Mouse (Mus musculus): ENCODE data around the gene Cdiptos. TPM values are rescaled to one million over a fixed set of nuclear protein-coding genes. Genes with fewer than 3 reads are reported as not detected.

Cdiptos gene
- polyA plus RNA-seq, 1 experiment, result 2.4 TPM

GRCm38 (mm10) chr7:126949793-126950646 is 25.9 kb downstream of the Cdiptos start, which contains the start of gene Sez6l2:
Sez6l2 (plus strand) TSS chr7:126950563.
- H3K27ac ChIP-seq (ENCODE audit: insufficient read depth, low read length), result no peak within 1 kb of the TSS
- H3K9ac ChIP-seq (ENCODE audit: low read depth, poor library complexity, severe bottlenecking), result peak within 1 kb of the TSS; percentile 13
- no peaks in the 10 kb centered on the region for H3K9me3 ChIP-seq (replicated peaks; ENCODE audit: control insufficient read depth, insufficient read depth, low read length, poor library complexity, severe bottlenecking)
- no peaks in the 10 kb centered on the region for H3K36me3 ChIP-seq (ENCODE audit: control insufficient read depth, insufficient read depth, low read length, poor library complexity, severe bottlenecking)
- H3K4me3 ChIP-seq (ENCODE audit: low read depth, low read length), result peak within 1 kb of the TSS; percentile 48
- no peaks in the 10 kb centered on the region for H3K27me3 ChIP-seq (ENCODE audit: control insufficient read depth, insufficient read depth, low read length, poor library complexity, severe bottlenecking)
- H3K4me1 ChIP-seq (ENCODE audit: control insufficient read depth, insufficient read depth, low read length), result no peaks in the 10 kb centered on the region
- TF ChIP-seq CTCF (IDR thresholded peaks at IDR 0.05; ENCODE audit: low read depth, low read length) (no peak), EP300 (IDR thresholded peaks at IDR 0.05; ENCODE audit: insufficient read depth, low read depth, low read length) (no peak), POLR2A (IDR thresholded peaks at IDR 0.05; ENCODE audit: insufficient read depth, low read length) (no peak)

DNA sequence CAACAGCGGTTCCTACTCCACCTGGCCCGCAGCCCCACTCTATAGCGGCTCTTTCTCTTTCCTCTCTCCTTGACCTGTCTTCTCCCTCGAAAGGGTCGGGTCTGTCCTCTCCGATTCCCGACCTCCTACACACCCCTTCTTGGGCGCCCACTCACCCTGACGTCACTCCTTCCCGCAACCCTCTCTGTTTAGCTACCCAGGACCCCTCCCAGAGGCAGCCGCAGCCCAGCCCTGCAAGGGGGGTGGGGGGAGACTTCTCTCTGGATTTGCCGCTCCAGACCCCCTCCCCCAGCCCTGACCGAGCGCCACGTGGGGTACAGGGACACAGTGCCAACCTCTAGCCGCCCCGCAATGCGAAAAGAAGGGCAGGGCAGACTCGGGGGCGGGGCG is 26.5 kb downstream of the Cdiptos start, which contains the start of gene Asphd1:
TSS of gene Asphd1 (minus strand) at position 180 of the 390 bp plus-strand sequence.
- Histone ChIP-seq H3K4me1 (ENCODE audit: control insufficient read depth, insufficient read depth, low read length) (no peaks in the 10 kb centered on the region), H3K9me3 (replicated peaks; ENCODE audit: control insufficient read depth, insufficient read depth, low read length, poor library complexity, severe bottlenecking) (no peaks in the 10 kb centered on the region), H3K27me3 (ENCODE audit: control insufficient read depth, insufficient read depth, low read length, poor library complexity, severe bottlenecking) (no peaks in the 10 kb centered on the region), H3K9ac (ENCODE audit: low read depth, poor library complexity, severe bottlenecking) (peak within 1 kb of the TSS; percentile 13), H3K27ac (ENCODE audit: insufficient read depth, low read length) (no peak within 1 kb of the TSS), H3K4me3 (ENCODE audit: low read depth, low read length) (peak within 1 kb of the TSS; percentile 48), H3K36me3 (ENCODE audit: control insufficient read depth, insufficient read depth, low read length, poor library complexity, severe bottlenecking) (no peaks in the 10 kb centered on the region)
- TF ChIP-seq EP300 (IDR thresholded peaks at IDR 0.05; ENCODE audit: insufficient read depth, low read depth, low read length) (no peak), POLR2A (IDR thresholded peaks at IDR 0.05; ENCODE audit: insufficient read depth, low read length) (no peak), CTCF (IDR thresholded peaks at IDR 0.05; ENCODE audit: low read depth, low read length) (no peak)

DNA sequence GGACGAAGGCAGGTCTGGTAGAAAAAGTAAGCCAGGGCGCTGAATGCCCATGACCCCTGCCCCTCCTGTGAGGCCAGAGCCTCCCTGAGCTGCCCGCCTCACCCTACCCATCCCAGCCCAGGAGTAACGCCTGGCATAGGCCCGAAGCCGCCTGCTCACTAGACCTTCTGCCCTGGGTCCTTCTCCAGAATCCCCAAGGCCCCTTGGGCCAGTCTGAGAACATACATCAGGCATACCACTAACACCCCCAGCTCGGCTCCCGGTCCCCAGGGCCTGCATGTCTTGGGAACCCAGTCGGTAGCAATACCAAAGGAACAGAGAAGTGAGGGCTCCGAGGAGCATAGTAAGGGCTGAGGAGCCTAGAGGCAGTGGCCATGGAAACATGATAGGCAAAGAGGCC is 27.3 kb downstream of the Cdiptos start:
- no peak overlapping the region for H3K27ac ChIP-seq (ENCODE audit: insufficient read depth, low read length)
- H3K9me3 ChIP-seq (replicated peaks; ENCODE audit: control insufficient read depth, insufficient read depth, low read length, poor library complexity, severe bottlenecking), result no peaks in the 10 kb centered on the region
- H3K4me3 ChIP-seq (ENCODE audit: low read depth, low read length), result no peak overlapping the region
- no peak for TF ChIP-seq EP300 (IDR thresholded peaks at IDR 0.05; ENCODE audit: insufficient read depth, low read depth, low read length)
- no peak for TF ChIP-seq CTCF (IDR thresholded peaks at IDR 0.05; ENCODE audit: low read depth, low read length)
- TF ChIP-seq POLR2A (IDR thresholded peaks at IDR 0.05; ENCODE audit: insufficient read depth, low read length), result no peak
- H3K36me3 ChIP-seq (ENCODE audit: control insufficient read depth, insufficient read depth, low read length, poor library complexity, severe bottlenecking), result no peaks in the 10 kb centered on the region
- no peak overlapping the region for H3K9ac ChIP-seq (ENCODE audit: low read depth, poor library complexity, severe bottlenecking)
- no peaks in the 10 kb centered on the region for H3K4me1 ChIP-seq (ENCODE audit: control insufficient read depth, insufficient read depth, low read length)
- no peaks in the 10 kb centered on the region for H3K27me3 ChIP-seq (ENCODE audit: control insufficient read depth, insufficient read depth, low read length, poor library complexity, severe bottlenecking)

- peaks cover 2% of the 10 kb centered on the region for H3K4me1 ChIP-seq (ENCODE audit: control insufficient read depth, insufficient read depth, low read length)
- no peaks in the 10 kb centered on the region for H3K27me3 ChIP-seq (ENCODE audit: control insufficient read depth, insufficient read depth, low read length, poor library complexity, severe bottlenecking)
- no peak overlapping the region for H3K4me3 ChIP-seq (ENCODE audit: low read depth, low read length)
- H3K36me3 ChIP-seq (ENCODE audit: control insufficient read depth, insufficient read depth, low read length, poor library complexity, severe bottlenecking), result no peaks in the 10 kb centered on the region
- H3K9ac ChIP-seq (ENCODE audit: low read depth, poor library complexity, severe bottlenecking), result no peak overlapping the region
- no peaks in the 10 kb centered on the region for H3K9me3 ChIP-seq (replicated peaks; ENCODE audit: control insufficient read depth, insufficient read depth, low read length, poor library complexity, severe bottlenecking)
- no peak overlapping the region for H3K27ac ChIP-seq (ENCODE audit: insufficient read depth, low read length)
- TF ChIP-seq POLR2A (IDR thresholded peaks at IDR 0.05; ENCODE audit: insufficient read depth, low read length) (no peak), CTCF (IDR thresholded peaks at IDR 0.05; ENCODE audit: low read depth, low read length) (peak; percentile 80)
Measured at GRCm38 (mm10) chr7:126946530-126946929, 29.4 kb downstream of the Cdiptos start.

DNA sequence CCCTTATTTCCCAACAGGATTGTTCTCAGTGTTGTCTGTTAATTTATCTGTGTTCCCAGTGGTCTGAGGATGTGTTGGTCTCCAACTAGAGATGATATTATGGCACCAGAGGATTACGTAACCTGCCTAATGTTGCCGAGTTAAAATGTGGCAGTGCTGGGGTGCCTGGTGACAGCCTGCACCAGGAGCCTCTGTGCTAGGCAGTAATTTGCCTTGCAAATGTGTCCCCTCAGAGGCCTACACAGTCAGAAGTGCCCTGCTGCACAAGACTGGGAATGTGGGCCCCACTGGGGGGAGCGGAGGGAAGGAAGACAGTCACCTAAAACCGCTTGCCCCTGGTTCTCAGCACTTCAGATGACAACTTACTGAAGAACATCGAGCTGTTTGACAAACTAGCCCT is 34.1 kb downstream of the Cdiptos start:
- no peak overlapping the region for H3K9ac ChIP-seq (ENCODE audit: low read depth, poor library complexity, severe bottlenecking)
- H3K9me3 ChIP-seq (replicated peaks; ENCODE audit: control insufficient read depth, insufficient read depth, low read length, poor library complexity, severe bottlenecking), result no peaks in the 10 kb centered on the region
- peaks cover 4% of the 10 kb centered on the region for H3K4me1 ChIP-seq (ENCODE audit: control insufficient read depth, insufficient read depth, low read length)
- TF ChIP-seq POLR2A (IDR thresholded peaks at IDR 0.05; ENCODE audit: insufficient read depth, low read length) (no peak), CTCF (IDR thresholded peaks at IDR 0.05; ENCODE audit: low read depth, low read length) (no peak), EP300 (IDR thresholded peaks at IDR 0.05; ENCODE audit: insufficient read depth, low read depth, low read length) (no peak)
- no peaks in the 10 kb centered on the region for H3K27me3 ChIP-seq (ENCODE audit: control insufficient read depth, insufficient read depth, low read length, poor library complexity, severe bottlenecking)
- H3K36me3 ChIP-seq (ENCODE audit: control insufficient read depth, insufficient read depth, low read length, poor library complexity, severe bottlenecking), result peaks cover 7% of the 10 kb centered on the region
- no peak overlapping the region for H3K4me3 ChIP-seq (ENCODE audit: low read depth, low read length)
- H3K27ac ChIP-seq (ENCODE audit: insufficient read depth, low read length), result no peak overlapping the region

- Histone ChIP-seq H3K27me3 (ENCODE audit: control insufficient read depth, insufficient read depth, low read length, poor library complexity, severe bottlenecking) (no peaks in the 10 kb centered on the region), H3K36me3 (ENCODE audit: control insufficient read depth, insufficient read depth, low read length, poor library complexity, severe bottlenecking) (peaks cover 11% of the 10 kb centered on the region), H3K27ac (ENCODE audit: insufficient read depth, low read length) (peak overlapping the region; percentile 12; the same call in 1 of the 2 replicates), H3K9me3 (replicated peaks; ENCODE audit: control insufficient read depth, insufficient read depth, low read length, poor library complexity, severe bottlenecking) (no peaks in the 10 kb centered on the region), H3K9ac (ENCODE audit: low read depth, poor library complexity, severe bottlenecking) (no peak overlapping the region), H3K4me1 (ENCODE audit: control insufficient read depth, insufficient read depth, low read length) (peaks cover 4% of the 10 kb centered on the region), H3K4me3 (ENCODE audit: low read depth, low read length) (no peak overlapping the region)
- no peak for TF ChIP-seq CTCF (IDR thresholded peaks at IDR 0.05; ENCODE audit: low read depth, low read length)
- TF ChIP-seq POLR2A (IDR thresholded peaks at IDR 0.05; ENCODE audit: insufficient read depth, low read length), result no peak
- no peak for TF ChIP-seq EP300 (IDR thresholded peaks at IDR 0.05; ENCODE audit: insufficient read depth, low read depth, low read length)
Measured at GRCm38 (mm10) chr7:126941171-126941570, 34.7 kb downstream of the Cdiptos start.
